Mouse (Mus musculus) kidney, postnatal 0 days (tissue): ENCODE measurements around the gene Pnmal2. TPM values are rescaled to one million over a fixed set of nuclear protein-coding genes. Genes with fewer than 3 reads are reported as not detected.

Experiments used
- ATAC-seq: fragments of 200-750 bp; cut with Nextera tagmentation; replicated peaks from 2 replicates; pipeline ENCODE4 v1.8.0; 2017; ENCODE audit warnings: low read depth, moderate number of reproducible peaks, moderate TSS enrichment, moderate library complexity; ENCODE audit not compliant: low FRiP score
- DNase-seq: peaks from one replicate; pipeline ENCODE4 v3.0.0-alpha.2; 2016; ENCODE audit warnings: low spot score
- H3K27ac ChIP-seq: fragments of 300-500 bp; sonication (generic); 2 replicates; pipeline ENCODE4 v1.5.1; 2014; ENCODE audit warnings: mild to moderate bottlenecking
- H3K27me3 ChIP-seq: fragments of 300-500 bp; sonication (generic); 2 replicates; pipeline ENCODE4 v1.6.1; 2014; ENCODE audit warnings: low read length, mixed read lengths; ENCODE audit not compliant: insufficient read depth
- H3K36me3 ChIP-seq: fragments of 300-500 bp; sonication (generic); 2 replicates; pipeline ENCODE4 v1.6.1; 2014; ENCODE audit warnings: low read length, mixed read lengths; ENCODE audit not compliant: insufficient read depth
- H3K4me1 ChIP-seq: fragments of 300-500 bp; sonication (generic); replicated peaks from 2 replicates; pipeline ENCODE4 v1.6.1; 2014; ENCODE audit warnings: antibody characterized with exemption, low read length, mixed read lengths; ENCODE audit not compliant: insufficient read depth
- H3K4me2 ChIP-seq: fragments of 300-500 bp; sonication (generic); 2 replicates; pipeline ENCODE4 v1.6.1; 2014; ENCODE audit warnings: mild to moderate bottlenecking, low read length, moderate library complexity, mixed read lengths
- H3K4me3 ChIP-seq: fragments of 300-500 bp; sonication (generic); replicated peaks from 2 replicates; pipeline ENCODE4 v1.5.1; 2014; ENCODE audit warnings: low read depth, low read length
- H3K9ac ChIP-seq: fragments of 300-500 bp; sonication (generic); 2 replicates; pipeline ENCODE4 v1.6.1; 2014; ENCODE audit warnings: low read depth, low read length
- H3K9me3 ChIP-seq: fragments of 300-500 bp; sonication (generic); replicated peaks from 2 replicates; pipeline ENCODE4 v1.6.1; 2016; ENCODE audit warnings: low read length, inconsistent platforms, mixed read lengths
- CTCF ChIP-seq: IDR thresholded peaks from 2 replicates; pipeline ENCODE4 v1.5.1; 2016; ENCODE audit warnings: antibody characterized with exemption, low read depth, mild to moderate bottlenecking, moderate library complexity
- WGBS: fragments of 180-500 bp; shearing (Covaris S2); extraction: QIAGEN DNeasy Blood & Tissue Kit; methylation state at CpG from one replicate; pipeline ENCODE4 v1.1.7; 2014; 5-methylcytosine and 5-hydroxymethylcytosine counted together
- polyA plus RNA-seq: library from polyadenylated mRNA; unstranded; fragments of >200 nt; fragmentation: Nextera tagmentation; extraction: Ambion mirVana; gene quantifications from 2 replicates; pipeline ENCODE4 v1.2.1, GENCODE M21; 2015

Gene Pnmal2
- polyA plus RNA-seq, 1 experiment from 2014 or later, result 7.0 TPM

DNA sequence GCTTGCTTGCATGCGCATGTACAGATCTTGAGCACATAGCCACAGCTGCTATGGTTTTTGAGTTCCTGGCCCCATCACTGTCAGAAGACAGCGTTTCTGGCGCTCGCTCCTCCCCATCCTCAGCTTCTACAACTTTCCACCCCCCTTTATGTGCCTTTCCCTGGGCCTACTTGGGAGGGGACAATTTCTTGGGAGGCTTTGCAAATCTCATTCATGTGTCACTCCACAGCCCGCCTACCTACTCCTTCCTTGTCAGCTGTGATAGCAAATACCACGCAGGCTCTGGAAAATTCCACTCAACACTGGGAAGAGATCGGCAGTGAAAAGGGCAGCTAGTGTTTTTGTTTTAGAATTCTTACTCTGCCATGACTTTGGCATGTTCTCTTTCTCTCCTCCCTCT lies 4.2 kb upstream of the Pnmal2 start:
- Histone ChIP-seq H3K36me3 (no peaks in the 10 kb centered on the region), H3K27ac (peak overlapping the region; percentile 31), H3K4me1 (peaks cover 8% of the 10 kb centered on the region; the same call in 1 of the 2 replicates), H3K9ac (no peak overlapping the region), H3K4me3 (no peak overlapping the region), H3K4me2 (no peak overlapping the region), H3K27me3 (peaks cover 3% of the 10 kb centered on the region), H3K9me3 (no peaks in the 10 kb centered on the region)
- no peak for ATAC-seq
- WGBS, result 25% methylated on average over 7 of the region's 7 CpGs
- DNase-seq, result peak; percentile 79
- no peak for TF ChIP-seq CTCF

- no peak for TF ChIP-seq CTCF
- H3K27ac ChIP-seq, result no peak overlapping the region
- DNase-seq (no peak), ATAC-seq (no peak)
- H3K4me3 ChIP-seq, result no peak overlapping the region
- H3K4me2 ChIP-seq, result no peak overlapping the region
- H3K4me1 ChIP-seq, result peaks cover 32% of the 10 kb centered on the region
- no peaks in the 10 kb centered on the region for H3K36me3 ChIP-seq
- peaks cover 25% of the 10 kb centered on the region for H3K27me3 ChIP-seq
- no peaks in the 10 kb centered on the region for H3K9me3 ChIP-seq
- 62% methylated on average over 4 of the region's 4 CpGs for WGBS
- no peak overlapping the region for H3K9ac ChIP-seq
Observed at GRCm38 (mm10) chr7:16942861-16943260, 1.6 kb upstream of the Pnmal2 start.

DNA sequence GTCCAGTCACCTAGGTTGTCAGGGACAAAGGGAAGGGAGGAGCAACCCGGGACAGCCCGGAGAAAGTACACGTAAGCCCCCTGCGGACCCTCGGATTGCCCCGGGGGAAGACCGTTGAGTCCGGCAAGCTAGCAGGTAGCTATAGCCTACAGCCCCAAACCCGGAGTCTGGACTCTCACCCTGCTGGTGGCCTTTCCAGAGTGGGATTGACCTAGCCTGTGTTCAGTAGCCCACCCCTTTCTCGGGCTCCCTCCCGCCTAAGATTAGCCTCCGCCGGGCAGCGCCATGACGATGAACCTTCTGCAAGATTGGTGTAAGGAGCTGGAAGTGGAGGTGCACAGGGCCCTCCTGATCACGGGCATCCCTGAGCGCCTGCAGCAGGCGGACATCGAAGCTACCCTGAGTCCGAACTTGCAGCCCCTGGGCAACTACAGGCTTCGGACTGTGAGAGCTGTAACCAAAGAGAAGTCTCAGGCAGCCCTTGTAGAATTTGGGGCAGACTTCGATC lies 380 bp downstream of the Pnmal2 start:
- Histone ChIP-seq H3K9me3 (no peaks in the 10 kb centered on the region), H3K9ac (peak overlapping the region; percentile 74), H3K36me3 (no peaks in the 10 kb centered on the region), H3K4me3 (peak overlapping the region; percentile 48), H3K27me3 (peaks cover 30% of the 10 kb centered on the region), H3K27ac (no peak overlapping the region; the same call in 1 of the 2 replicates), H3K4me1 (peaks cover 37% of the 10 kb centered on the region), H3K4me2 (peak overlapping the region; percentile 73)
- 3% methylated on average over 22 of the region's 22 CpGs for WGBS
- no peak for TF ChIP-seq CTCF
- DNase-seq (no peak), ATAC-seq (peak; percentile 37)

GRCm38 (mm10) chr7:16945419-16945818 lies 937 bp downstream of the Pnmal2 start:
- ATAC-seq (no peak), DNase-seq (no peak)
- H3K4me2 ChIP-seq, result peak overlapping the region; percentile 73
- peaks cover 37% of the 10 kb centered on the region for H3K4me1 ChIP-seq
- 0 out of 2 replicates have a peak overlapping the region, but pooled peaks have one; percentile 48 for H3K4me3 ChIP-seq
- peaks cover 30% of the 10 kb centered on the region for H3K27me3 ChIP-seq
- no peaks in the 10 kb centered on the region for H3K36me3 ChIP-seq
- 21% methylated on average over 17 of the region's 17 CpGs for WGBS
- no peak overlapping the region for H3K27ac ChIP-seq
- H3K9ac ChIP-seq, result 0 out of 2 replicates have a peak overlapping the region, but pooled peaks have one; percentile 28
- no peak for TF ChIP-seq CTCF
- H3K9me3 ChIP-seq, result no peaks in the 10 kb centered on the region

DNA sequence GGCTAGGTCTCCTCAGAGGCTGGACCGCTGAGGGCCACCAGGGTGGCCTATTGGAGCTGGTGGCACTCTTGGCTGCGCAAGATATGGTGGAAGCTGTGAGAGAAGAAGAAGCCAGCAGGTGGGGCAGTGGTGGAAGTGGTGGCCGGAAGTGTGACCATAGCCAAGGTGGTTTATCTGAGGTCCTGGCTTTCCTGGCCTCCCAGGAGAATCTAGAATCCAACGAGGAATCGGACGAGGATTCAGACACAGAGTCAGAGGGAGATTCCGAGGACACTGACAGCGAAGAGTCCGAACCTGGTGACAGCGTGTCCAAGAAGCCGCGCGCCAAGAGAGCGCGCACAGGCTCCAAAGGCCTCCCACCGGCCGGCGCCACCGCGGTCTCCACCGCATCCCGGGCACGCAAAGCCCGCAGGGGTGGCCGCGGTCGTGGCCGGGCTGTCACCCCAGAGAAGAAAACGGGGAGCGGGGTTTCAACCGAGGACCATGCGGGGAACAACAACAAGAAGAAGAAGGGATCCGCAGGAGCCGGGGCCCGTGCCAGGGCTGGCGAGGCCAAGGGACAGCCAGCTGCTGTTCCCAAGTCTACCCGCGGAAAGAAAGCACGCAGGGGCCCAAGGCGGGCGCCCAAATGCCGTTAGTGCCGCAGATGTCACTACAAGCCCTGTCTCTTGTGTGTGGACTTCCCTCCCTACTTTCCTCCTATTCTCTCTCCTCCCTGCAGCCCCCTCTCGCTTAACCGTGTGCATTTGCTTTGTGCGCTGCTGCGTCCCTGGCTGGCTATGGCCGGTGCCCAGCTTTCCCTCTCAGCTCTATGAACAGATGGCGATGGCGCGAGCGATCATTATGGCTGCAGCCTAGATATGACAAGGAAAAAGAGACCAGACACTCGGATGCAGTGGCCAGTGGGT lies 2.2 kb downstream of the Pnmal2 start:
- TF ChIP-seq CTCF, result peak; percentile 50
- H3K27me3 ChIP-seq, result peaks cover 30% of the 10 kb centered on the region
- H3K9ac ChIP-seq, result peak overlapping the region; percentile 43; the same call in 1 of the 2 replicates
- DNase-seq (no peak), ATAC-seq (no peak)
- peaks cover 37% of the 10 kb centered on the region for H3K4me1 ChIP-seq
- H3K4me3 ChIP-seq, result peak overlapping the region; percentile 33
- peak overlapping the region; percentile 49 for H3K4me2 ChIP-seq
- no peak overlapping the region for H3K27ac ChIP-seq
- no peaks in the 10 kb centered on the region for H3K36me3 ChIP-seq
- 7% methylated on average over 53 of the region's 53 CpGs for WGBS
- no peaks in the 10 kb centered on the region for H3K9me3 ChIP-seq

DNA sequence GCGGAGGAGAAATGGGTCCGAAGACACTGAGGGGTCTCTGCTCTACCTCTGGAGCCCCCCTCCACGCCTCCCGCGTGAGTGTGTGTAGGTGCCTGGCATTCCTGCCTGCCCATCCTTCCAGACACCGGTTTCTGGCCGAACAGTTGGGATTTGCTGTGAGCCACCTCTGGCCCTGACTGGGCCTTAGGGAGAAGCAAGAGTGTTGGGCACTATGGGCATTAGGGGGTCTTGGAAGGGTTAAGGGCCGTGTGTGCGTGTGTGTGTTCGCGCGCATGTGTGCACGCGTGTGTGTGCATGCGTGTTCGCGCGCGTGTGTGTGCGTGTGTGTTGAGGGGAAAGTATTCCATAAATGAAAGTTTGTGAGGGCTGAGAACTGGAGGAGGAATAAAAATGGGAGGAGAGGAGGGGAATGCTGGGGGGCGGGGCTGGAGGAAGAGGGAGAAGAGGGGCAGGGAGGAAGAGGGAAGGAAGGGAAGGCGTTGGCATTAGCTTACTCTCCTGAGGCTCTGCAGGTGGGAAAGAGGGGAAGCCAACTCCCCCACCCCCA lies 2.9 kb downstream of the Pnmal2 start:
- Histone ChIP-seq H3K4me2 (peak overlapping the region; percentile 49), H3K27ac (no peak overlapping the region), H3K27me3 (peaks cover 30% of the 10 kb centered on the region), H3K4me1 (peaks cover 37% of the 10 kb centered on the region), H3K4me3 (peak overlapping the region; percentile 33), H3K9me3 (no peaks in the 10 kb centered on the region), H3K36me3 (no peaks in the 10 kb centered on the region), H3K9ac (0 out of 2 replicates have a peak overlapping the region, but pooled peaks have one; percentile 43)
- no peak for TF ChIP-seq CTCF
- WGBS, result 21% methylated on average over 22 of the region's 22 CpGs
- ATAC-seq, result no peak
- no peak for DNase-seq
